Mouse (Mus musculus): ENCODE results near the gene Ube2q2.
"Not testable (repeated sequence)": the region's sequence is repeated elsewhere in the genome, so short reads cannot be mapped to it uniquely, and the experiment has no call there.

DNA sequence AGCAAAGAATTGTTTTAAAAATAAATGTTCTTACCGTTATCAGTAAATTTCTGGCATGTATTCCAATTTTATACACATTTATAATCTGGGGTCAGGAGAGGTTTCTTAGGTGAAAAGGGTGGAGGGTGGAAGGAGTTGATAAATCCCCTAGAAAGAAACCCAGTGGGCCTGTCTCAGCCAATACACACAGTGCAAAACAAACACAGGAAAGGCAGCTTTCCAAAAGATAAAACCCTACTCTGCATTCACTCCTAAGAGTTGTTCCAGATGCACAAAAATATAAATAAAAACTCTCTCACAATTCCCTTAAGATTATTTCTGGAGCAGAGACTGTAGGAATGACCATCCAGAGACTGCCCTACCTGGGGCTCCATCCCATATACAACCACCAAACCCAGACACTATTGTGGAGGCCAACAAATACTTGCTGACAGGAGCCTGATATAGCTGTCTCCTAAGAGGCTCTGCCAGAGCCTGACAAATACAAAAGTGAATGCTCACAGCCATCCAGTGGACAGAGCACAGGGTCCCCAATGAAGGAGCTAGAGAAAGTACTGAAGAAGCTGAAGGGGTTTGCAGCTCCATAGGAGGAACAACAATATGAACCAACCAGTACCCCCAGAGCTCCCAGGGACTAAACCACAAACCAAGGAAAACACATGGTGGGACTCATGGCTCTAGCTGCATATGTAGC lies 96.5 kb downstream of the Ube2q2 start:
- TF ChIP-seq POLR2A (IDR thresholded peaks at IDR 0.05; ENCODE audit: borderline replicate concordance, extremely low read depth, low read depth, low read length); CTCF (IDR thresholded peaks at IDR 0.05; ENCODE audit: insufficient read depth, low read length): not testable (repeated sequence)

Data from lung, adult 2 months (tissue).